Mouse (Mus musculus) liver, adult 2 months (tissue): ENCODE measurements at regions not wholly inside any gene's neighbourhood (a gene's known extent, or its start where the extent isn't known, plus 50 kb on each side); places are given as distances from the start of the nearest gene placed in this dataset.
A peak's percentile ranks its signal among the peaks of the same experiment; 100 is the strongest.

Experiments
- DNase-seq: peaks from one replicate; pipeline ENCODE4 v3.0.0-alpha.2; 2011; ENCODE audit warnings: low read depth, low spot score; ENCODE audit errors: extremely low read depth
- H3K27ac ChIP-seq: fragments of 200-500 bp; replicated peaks from 2 replicates; pipeline ENCODE4 v1.5.1; 2012; ENCODE audit warnings: low read depth, mild to moderate bottlenecking, control low read depth, inconsistent platforms, low read length; ENCODE audit not compliant: insufficient read depth
- H3K27me3 ChIP-seq: fragments of 200-500 bp; 2 replicates; pipeline ENCODE4 v1.6.1; 2012; ENCODE audit warnings: mild to moderate bottlenecking, moderate library complexity, low read length, inconsistent platforms; ENCODE audit not compliant: control insufficient read depth, insufficient read depth
- H3K36me3 ChIP-seq: fragments of 200-500 bp; 2 replicates; pipeline ENCODE4 v1.6.1; 2012; ENCODE audit warnings: low read length, inconsistent platforms; ENCODE audit not compliant: control insufficient read depth, insufficient read depth
- H3K4me1 ChIP-seq: fragments of 200-500 bp; 2 replicates; pipeline ENCODE4 v1.6.1; 2011; ENCODE audit warnings: low read length; ENCODE audit not compliant: control insufficient read depth, insufficient read depth
- H3K4me3 ChIP-seq: fragments of 200-500 bp; 2 replicates; pipeline ENCODE4 v1.5.1; 2011; ENCODE audit warnings: low read depth, mild to moderate bottlenecking, control low read depth, low read length, moderate library complexity; ENCODE audit not compliant: insufficient read depth
- H3K79me2 ChIP-seq: fragments of 200-500 bp; 2 replicates; pipeline ENCODE4 v1.6.1; 2012; ENCODE audit warnings: inconsistent platforms, mild to moderate bottlenecking, low read length, moderate library complexity; ENCODE audit not compliant: control insufficient read depth, insufficient read depth
- H3K9ac ChIP-seq: fragments of 200-500 bp; 2 replicates; pipeline ENCODE4 v1.6.1; 2012; ENCODE audit warnings: low read depth, mild to moderate bottlenecking, control low read depth, inconsistent platforms, low read length
- CTCF ChIP-seq: fragments of 200-500 bp; IDR thresholded peaks from 2 replicates; pipeline ENCODE4 v1.5.1; 2011; ENCODE audit warnings: low read depth, low read length, control low read depth
- POLR2A ChIP-seq: fragments of 200-500 bp; IDR thresholded peaks from 2 replicates; pipeline ENCODE4 v1.6.1; 2011; ENCODE audit warnings: low read length, control low read depth; ENCODE audit not compliant: insufficient read depth; ENCODE audit errors: extremely low read depth
- WGBS: fragments of 180-500 bp; shearing (Covaris S2); methylation state at CpG from one replicate; pipeline ENCODE4 v1.1.7; 2018; 5-methylcytosine and 5-hydroxymethylcytosine counted together

GRCm38 (mm10) chr1:23705489-23705888 lies 56.1 kb upstream of the B3gat2 start:
- Histone ChIP-seq H3K9ac (no peak overlapping the region), H3K27ac (no peak overlapping the region), H3K4me3 (no peak overlapping the region), H3K27me3 (no peaks in the 10 kb centered on the region), H3K4me1 (no peaks in the 10 kb centered on the region), H3K79me2 (no peaks in the 10 kb centered on the region), H3K36me3 (no peaks in the 10 kb centered on the region)
- WGBS = 14% methylated on average over 6 of the region's 6 CpGs
- TF ChIP-seq CTCF (peak; percentile 41; the same call in 1 of the 2 replicates), POLR2A (no peak)
- DNase-seq = no peak

- no peaks in the 10 kb centered on the region for H3K27me3 ChIP-seq
- TF ChIP-seq CTCF = no peak
- no peak for TF ChIP-seq POLR2A
- DNase-seq = no peak
- no peaks in the 10 kb centered on the region for H3K36me3 ChIP-seq
- no peaks in the 10 kb centered on the region for H3K4me1 ChIP-seq
- no peak overlapping the region for H3K9ac ChIP-seq
- WGBS = 47% methylated on average over 4 of the region's 4 CpGs
- no peaks in the 10 kb centered on the region for H3K79me2 ChIP-seq
- no peak overlapping the region for H3K27ac ChIP-seq
- H3K4me3 ChIP-seq = no peak overlapping the region
These were observed 55.1 kb upstream of the B3gat2 start for GRCm38 (mm10) chr1:23706450-23706849.
